Mouse (Mus musculus) adrenal gland, adult 8-10 months (tissue): ENCODE data around the gene Dync1li2. TPM values are rescaled to one million over a fixed set of nuclear protein-coding genes. Genes with fewer than 3 reads are reported as not detected.
A peak's percentile ranks its signal among the peaks of the same experiment; 100 is the strongest.

Experiments
- DNase-seq: peaks from one replicate; pipeline ENCODE4 v3.0.0; 2022
- total RNA-seq, 4 experiments: library from RNA; stranded (reverse); gene quantifications; 2 replicates each; pipeline ENCODE4 v1.2.4; 2022

Dync1li2 gene
- total RNA-seq: 100 to 1,000 TPM; 115 to 200 (median 123) TPM

DNA sequence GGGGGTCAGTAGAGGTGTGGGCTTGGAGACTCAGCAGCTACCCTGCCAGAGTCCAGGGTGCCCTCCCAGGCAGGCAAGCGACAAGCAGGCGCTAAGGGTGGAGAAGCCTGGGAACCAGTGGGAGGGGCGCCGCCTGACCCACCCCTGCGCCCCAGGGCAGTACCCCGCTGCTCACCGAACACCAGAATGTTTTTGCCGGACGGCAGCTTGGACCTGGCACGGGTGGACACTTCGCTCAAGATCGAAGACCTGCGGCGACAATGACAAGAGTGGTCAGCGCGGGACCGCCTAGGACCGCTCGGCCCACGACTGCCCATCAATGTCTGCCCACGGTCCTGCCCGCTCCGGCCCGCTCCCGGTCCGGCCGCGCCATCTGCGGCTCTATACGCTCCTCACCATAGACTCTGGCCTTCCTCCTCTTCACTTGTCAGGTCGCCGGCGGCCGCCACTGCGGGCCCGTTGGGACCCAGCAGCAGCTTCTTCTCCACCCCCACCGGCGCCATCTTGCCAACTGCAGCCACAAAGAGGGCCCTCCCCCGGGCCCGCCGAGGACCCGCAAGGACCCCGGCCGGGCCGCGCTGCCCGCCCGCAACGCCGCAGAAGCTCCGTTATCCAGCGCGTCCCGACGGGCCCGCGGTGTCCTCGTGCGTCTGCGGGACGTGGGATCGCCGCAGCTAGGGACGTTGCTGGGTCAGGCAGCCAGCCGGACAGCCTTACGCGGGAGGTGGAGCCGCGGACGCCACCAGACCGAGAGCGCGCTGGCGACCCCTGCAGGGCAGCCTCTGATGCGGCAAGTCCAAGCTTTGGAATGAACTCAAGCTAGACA lies at the start of gene Dync1li2:
Dync1li2 (minus strand) TSS at position 749 of the 826 bp plus-strand sequence.
- peak; percentile 82 for DNase-seq

DNA sequence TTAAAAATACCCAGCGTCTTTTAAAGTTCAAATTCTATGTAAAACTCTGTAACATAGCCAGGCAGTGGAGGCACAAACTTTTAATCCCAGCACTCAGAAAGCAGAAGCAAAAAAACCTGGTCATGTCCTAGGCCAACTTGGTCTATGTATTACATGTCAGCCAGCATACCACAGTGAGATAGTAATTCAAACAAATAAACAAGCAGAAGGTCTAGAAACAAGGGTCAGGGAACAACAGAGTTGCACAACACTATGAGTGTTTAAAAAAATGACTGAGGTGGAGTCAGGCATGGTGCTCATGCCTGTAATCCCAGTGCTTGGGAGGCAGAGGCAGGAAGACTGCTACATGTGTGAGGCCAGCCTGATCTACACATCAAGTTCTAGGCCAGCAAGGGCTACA lies 36.2 kb upstream of the Dync1li2 start:
- DNase-seq: no peak

GRCm38 (mm10) chr8:104472465-104472864 lies 29.6 kb upstream of the Dync1li2 start:
- DNase-seq: no peak

DNA sequence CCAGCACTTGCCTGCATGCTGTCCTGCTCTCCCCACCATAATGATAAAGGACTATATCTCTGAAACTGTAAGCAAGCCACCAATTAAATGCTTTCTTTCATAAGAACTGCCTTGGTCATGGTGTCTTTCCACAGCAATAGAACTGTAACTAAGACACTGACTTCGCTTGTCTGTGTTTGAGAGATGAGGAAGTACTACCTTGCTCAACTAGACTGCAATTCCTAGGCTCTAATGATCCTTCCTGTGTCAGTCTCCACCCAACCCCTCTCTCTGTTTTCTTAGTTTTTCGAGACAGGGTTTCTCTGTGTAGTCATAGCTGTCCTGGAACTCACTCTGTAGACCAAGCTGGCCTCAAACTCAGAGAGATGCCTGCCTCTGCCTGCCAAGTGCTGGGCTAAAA lies 24.6 kb upstream of the Dync1li2 start:
- no peak for DNase-seq

GRCm38 (mm10) chr8:104452177-104452576 lies 9.3 kb upstream of the Dync1li2 start:
- no peak for DNase-seq

GRCm38 (mm10) chr8:104448796-104449195 lies 5.9 kb upstream of the Dync1li2 start:
- no peak for DNase-seq

- no peak for DNase-seq
These were observed 3.2 kb upstream of the Dync1li2 start for GRCm38 (mm10) chr8:104446016-104446415.

- no peak for DNase-seq
These were observed 2.4 kb upstream of the Dync1li2 start for GRCm38 (mm10) chr8:104445248-104445647.

DNA sequence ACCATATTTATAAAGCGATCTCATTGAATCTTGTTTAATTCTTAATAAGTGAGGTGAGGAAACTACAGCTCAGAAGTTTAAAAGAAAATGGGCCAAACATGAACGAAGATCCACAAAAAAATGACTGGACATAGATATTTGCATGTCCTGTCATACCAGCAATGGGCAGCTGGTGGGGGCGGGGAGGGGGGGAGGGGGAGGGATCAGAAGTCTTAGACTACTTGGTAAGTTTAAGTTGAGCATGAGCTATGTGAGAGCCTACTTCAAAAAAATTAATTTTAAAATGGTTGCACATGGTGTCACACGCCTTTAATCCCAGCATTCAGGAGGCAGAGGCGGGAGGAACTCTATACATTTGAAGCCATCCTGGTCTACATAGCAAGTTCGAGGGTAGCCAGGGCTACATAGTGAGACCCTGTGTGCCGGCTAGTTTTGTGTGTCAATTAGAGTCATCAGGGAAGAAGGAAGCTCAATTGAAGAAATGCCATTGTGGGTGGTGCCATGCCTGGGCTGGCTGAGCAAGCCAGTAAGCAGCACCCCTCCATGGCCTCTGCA lies 355 bp upstream of the Dync1li2 start:
- no peak for DNase-seq

GRCm38 (mm10) chr8:104441613-104442012 lies 1.2 kb downstream of the Dync1li2 start:
- no peak for DNase-seq

DNA sequence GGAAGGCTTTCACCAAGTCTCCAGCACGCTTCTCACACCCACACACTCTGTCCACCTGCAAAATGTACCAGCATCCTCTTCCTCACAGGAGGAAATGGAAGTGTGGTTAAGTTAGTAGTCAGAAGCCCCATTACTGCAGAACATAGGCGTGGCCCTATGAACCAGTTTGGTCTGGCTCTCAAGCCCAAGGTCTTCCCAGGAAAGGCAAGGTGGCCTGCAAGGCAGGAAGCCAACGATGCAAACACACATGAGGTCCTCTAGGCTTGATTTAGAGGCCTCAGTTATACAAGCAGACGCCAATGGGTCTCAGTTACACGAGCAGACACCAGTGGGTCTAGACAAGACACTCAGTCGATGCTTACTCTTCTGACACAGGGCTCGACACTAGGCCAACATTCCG lies 3.4 kb downstream of the Dync1li2 start:
- no peak for DNase-seq

DNA sequence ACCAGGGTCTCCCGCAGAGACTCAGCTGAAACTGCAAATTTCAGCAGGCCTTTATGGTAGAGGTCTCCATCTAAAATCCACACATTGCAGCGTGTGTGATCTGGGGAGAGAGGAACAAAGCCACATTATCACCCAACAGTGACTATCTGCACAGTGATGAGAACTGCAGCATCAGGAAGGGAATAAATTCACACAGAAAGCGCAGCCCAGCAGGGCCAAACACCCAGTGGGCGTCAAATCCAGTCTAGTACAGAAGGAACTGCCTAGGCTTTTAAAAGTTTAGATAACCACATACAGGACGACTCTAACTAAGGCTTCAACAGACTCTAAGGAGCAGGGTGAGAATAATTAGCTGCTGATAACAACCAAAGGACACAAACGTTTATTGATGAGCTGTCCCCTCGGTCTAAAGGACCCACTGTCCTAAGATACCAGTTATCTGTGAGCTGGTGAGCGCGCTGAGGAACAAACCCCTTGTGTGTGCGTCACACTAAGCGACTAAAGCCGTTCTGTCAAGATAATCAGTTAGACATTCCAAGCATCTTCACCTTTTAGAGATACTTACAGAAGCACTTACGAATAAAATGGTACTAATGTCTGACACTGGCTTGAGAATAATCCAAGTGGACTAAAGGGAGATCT lies 5.2 kb downstream of the Dync1li2 start:
- no peak for DNase-seq

DNA sequence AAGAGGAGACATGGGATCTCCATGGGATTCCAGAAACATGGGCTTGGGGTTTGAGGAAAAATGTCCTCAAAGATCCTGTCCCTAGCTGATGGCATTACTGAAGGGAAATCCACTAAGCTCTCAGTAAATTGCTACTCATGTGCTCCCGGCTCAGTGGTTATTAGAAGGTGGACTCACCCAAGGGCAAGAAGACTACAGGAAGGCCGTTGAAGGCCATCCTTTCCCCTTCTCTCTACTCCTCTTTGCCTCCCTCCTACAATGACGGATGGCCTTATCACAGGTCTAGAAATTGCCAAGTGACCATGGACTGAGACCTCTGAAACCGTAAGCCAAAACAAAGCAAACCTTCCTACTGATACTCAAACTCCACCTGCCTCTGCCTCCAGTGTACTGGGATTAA lies 6.3 kb downstream of the Dync1li2 start:
- no peak for DNase-seq

- DNase-seq: peak; percentile 99
These were observed 6.8 kb downstream of the Dync1li2 start for GRCm38 (mm10) chr8:104436038-104436437.

DNA sequence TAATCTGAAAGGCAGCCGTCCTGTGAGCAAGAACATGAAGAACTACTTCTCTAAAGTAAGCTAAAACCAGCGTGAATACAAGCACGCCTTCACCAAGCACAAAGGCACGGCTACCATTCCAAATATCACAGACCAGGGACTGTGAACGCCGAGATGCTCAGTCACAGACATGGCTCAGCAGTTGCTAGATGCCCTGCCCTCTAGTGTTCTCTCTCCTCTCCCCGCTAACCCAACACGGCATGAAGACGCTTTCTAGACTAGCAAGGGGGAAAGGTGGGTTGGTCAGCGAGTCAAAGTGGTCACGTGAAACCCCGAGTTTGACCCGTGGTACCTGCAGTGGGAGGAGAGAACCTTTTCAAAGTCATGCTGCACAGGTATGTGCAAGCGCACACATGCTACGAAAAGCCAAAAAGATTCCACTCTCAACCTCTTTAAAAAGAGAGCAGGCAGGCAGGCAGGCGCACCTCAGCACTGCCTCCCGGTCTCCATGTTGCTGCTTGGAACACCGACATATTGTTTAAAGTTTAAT lies 8.0 kb downstream of the Dync1li2 start:
- no peak for DNase-seq

DNA sequence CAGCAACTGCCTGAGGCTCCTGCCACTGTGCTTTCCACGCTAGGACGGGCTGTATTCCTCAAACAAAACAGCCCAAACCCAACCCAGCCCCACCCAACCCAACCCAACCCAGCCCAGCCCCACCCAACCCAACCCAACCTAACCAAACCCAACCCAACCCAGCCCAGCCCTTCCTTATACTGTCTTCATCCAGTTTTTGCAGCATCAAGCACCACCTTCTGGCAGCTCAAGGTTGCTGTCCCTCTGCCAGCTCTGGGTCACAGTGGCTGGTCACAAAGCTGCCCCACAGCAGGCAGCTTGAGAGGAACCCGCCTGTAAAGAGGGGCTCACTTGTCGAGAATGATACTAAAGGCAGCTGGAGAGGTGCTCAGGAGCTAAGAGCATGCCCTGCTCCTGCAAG lies 8.6 kb downstream of the Dync1li2 start:
- peak; percentile 60 for DNase-seq

- no peak for DNase-seq
These were observed 9.5 kb downstream of the Dync1li2 start for GRCm38 (mm10) chr8:104433191-104433842.

DNA sequence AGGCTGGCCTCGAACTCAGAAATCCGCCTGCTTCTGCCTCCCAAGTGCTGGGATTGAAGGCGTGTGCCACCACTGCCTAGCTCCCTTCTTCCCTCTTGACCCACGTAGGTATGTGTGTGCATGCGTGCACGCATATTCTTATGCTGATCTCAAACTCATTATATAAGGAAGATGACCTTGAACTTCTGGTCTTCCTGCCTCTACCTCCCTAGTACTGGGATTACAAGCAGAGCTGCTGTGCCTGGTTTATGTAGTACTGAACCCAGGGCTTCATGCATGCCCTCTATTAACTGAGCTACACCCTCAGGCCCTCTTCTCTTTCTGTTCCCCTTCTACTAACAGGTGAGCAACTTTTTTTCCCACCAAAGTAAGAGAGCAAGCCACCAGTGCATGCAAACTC lies 10.2 kb downstream of the Dync1li2 start:
- DNase-seq: no peak

DNA sequence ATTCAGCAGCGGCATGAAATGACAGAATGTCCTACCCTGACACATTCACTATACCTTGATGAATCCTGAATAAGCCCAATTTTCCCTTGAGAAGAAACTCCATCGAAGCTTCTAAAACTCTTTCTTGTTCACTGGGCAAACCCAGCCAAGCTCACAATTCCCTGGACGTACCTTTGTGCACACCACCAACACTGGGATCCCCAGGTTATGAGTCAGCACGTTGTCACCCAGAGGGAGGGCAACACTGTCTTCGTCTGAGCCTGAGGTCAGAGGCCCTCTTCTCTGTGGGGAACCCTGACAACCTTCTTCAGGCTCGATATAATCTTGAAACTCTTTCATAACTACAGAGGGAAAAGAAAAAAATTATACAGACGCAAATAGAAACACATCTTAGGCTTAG lies 12.6 kb downstream of the Dync1li2 start:
- DNase-seq: no peak

- DNase-seq: no peak
These were observed 15.1 kb downstream of the Dync1li2 start for GRCm38 (mm10) chr8:104427703-104428102.

DNA sequence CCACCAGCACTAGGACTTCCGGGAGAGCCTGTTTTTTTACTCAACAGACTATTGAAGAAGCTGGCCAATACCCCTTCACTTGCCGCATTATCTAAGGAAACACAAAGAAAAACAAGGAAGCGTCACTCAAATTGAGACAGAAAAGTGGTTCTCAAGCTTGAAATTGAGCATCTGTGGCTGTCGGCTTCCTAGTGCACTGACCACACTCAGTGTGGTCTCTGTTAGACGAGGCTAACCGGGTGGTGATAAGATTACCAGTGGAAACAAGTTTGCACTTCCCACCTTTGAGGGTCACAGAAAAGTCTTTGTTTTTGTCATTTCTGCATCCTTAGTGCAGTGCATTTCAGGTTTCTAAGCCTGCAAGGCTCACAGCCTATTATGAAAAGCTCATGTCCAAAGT lies 20.5 kb downstream of the Dync1li2 start:
- DNase-seq: no peak

GRCm38 (mm10) chr8:104416022-104416421 lies 26.8 kb downstream of the Dync1li2 start:
- no peak for DNase-seq

GRCm38 (mm10) chr8:104414204-104414603 lies 28.6 kb downstream of the Dync1li2 start:
- DNase-seq: no peak
